Mouse (Mus musculus): ENCODE data around the gene Slc25a3.

- TF ChIP-seq CTCF (IDR thresholded peaks at IDR 0.05; ENCODE audit: insufficient read depth, low read length) (no peak), POLR2A (IDR thresholded peaks at IDR 0.05; ENCODE audit: borderline replicate concordance, extremely low read depth, low read depth, low read length) (no peak)
These were observed 30.1 kb upstream of the Slc25a3 start for GRCm38 (mm10) chr10:91153894-91154503.

All from lung, adult 2 months (tissue).